ENCODE assay signal across 8 mouse cellular contexts in the genomic region with DNA sequence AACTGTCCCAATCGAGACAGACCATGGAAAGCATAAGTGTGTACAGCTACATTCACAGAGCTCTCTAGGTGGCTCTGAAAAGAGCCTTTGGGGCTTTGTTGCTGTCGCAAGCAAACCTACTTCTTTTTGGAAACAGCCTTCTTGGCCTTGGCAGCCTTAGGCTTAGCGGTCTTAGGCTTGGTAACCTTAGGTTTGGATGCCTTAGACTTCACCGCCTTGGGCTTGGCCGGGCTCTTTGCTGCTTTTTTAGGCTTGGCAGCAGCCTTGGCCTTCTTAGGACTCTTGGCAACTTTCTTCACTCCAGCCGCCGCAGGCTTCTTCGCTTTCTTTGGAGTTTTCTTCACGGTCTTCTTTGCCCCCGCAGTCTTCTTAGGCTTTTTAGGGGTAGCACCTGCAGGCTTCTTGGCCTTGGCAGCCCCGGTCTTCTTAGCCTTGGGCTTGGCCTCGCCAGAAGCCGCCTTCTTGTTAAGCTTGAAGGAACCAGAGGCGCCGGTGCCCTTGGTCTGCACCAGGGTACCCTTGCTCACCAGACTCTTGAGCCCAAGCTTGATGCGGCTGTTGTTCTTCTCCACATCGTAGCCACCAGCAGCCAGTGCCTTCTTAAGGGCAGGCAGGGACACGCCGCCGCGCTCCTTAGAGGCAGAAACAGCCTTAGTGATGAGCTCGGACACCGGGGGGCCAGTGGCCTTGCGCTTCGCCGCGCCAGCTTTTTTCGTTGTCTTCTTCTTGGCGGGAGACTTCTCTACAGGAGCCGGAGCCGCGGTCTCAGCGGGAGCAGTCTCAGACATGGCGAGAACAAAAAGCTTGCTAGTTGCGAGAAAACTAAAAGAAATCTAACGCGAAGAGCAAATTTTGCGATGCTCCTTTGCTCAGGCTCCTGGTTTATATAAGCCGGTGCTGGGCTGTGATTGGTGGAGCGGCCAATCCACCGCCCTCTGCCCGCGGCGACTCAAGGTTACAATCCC. TPM values are rescaled to one million over a fixed set of nuclear protein-coding genes. Genes with fewer than 3 reads are reported as not detected.
DNase-seq lines count a peak whose midpoint lies in the region; ATAC-seq and TF ChIP-seq lines count a peak whose summit lies in the region.

Gene Hist1h1b (minus strand): TSS at position 859 of the 965 bp plus-strand sequence.

- H3K4me1 ChIP-seq in E14TG2a.4 (replicated peaks; ENCODE audit: low read depth, low read length): peaks cover 55% of the 10 kb centered on the region
- peaks cover 5 to 24% of the 10 kb centered on the region in 2 experiments; a peak in 3 of 4 replicates for H3K4me1 ChIP-seq in heart, embryonic 14.5 days (ENCODE audit: control insufficient read depth in 2 of 2, insufficient read depth in 2 of 2, low read length in 2 of 2)
- peaks cover 24% of the 10 kb centered on the region; the same call in 1 of the 2 replicates for H3K4me1 ChIP-seq in lung, embryonic 16.5 days (replicated peaks; ENCODE audit: control insufficient read depth, insufficient read depth, low read length)
- H3K4me1 ChIP-seq in olfactory bulb, adult 2 months (ENCODE audit: control insufficient read depth, insufficient read depth, low read length): no peaks in the 10 kb centered on the region; the same call in 1 of the 2 replicates
- peaks cover 14% of the 10 kb centered on the region for H3K4me1 ChIP-seq in thymus, adult 2 months (replicated peaks; ENCODE audit: control insufficient read depth, insufficient read depth, low read length)

- H3K9ac ChIP-seq in heart, embryonic 14.5 days (ENCODE audit: low read length): peak within 1 kb of the TSS; percentile 84
- H3K9ac ChIP-seq in lung, embryonic 16.5 days (ENCODE audit: low read length): peak within 1 kb of the TSS; percentile 89

- peak; percentile 87 for DNase-seq in c-Kit-negative CD71-positive TER-119-positive erythroid progenitor cells, embryonic 14.5 days (ENCODE audit: low read depth, low spot score)
- DNase-seq in layer of hippocampus, adult 18-20 months (ENCODE audit: low spot score in 2 of 2): peak; percentile 13 to 69
- peak; percentile 77 for DNase-seq in thymus, adult 2 months

- H3K4me2 ChIP-seq in heart, embryonic 14.5 days (ENCODE audit: low read length): peak within 1 kb of the TSS; percentile 92
- H3K4me2 ChIP-seq in lung, embryonic 16.5 days (ENCODE audit: low read depth, low read length): peak within 1 kb of the TSS; percentile 77

- WGBS in heart, embryonic 14.5 days: 1% methylated on average over 44 of the region's 44 CpGs
- WGBS in lung, embryonic 16.5 days: under 1% methylated on average over 44 of the region's 44 CpGs
- WGBS in olfactory bulb, adult 2 months: under 1% methylated on average over 44 of the region's 44 CpGs
- WGBS in thymus, adult 2 months: under 1% methylated on average over 44 of the region's 44 CpGs

- H3K4me3 ChIP-seq in E14TG2a.4 (replicated peaks; ENCODE audit: low read length): peak within 1 kb of the TSS; percentile 86
- H3K4me3 ChIP-seq in heart, embryonic 14.5 days (ENCODE audit: control insufficient read depth in 1 of 2, insufficient read depth in 1 of 2, low read depth in 1 of 2, low read length in 2 of 2): peak within 1 kb of the TSS; percentile 60 to 84
- peak within 1 kb of the TSS; percentile 72 for H3K4me3 ChIP-seq in lung, embryonic 16.5 days (ENCODE audit: low read length)
- peak within 1 kb of the TSS; percentile 62 for H3K4me3 ChIP-seq in olfactory bulb, adult 2 months (ENCODE audit: insufficient read depth, low read depth, low read length)
- H3K4me3 ChIP-seq in thymus, adult 2 months (ENCODE audit: control insufficient read depth, insufficient read depth, low read length): peak within 1 kb of the TSS; percentile 71

- TF ChIP-seq CTCF in E14TG2a.4 (conservative IDR thresholded peaks at IDR 0.05; ENCODE audit: low read length): no peak
- no peak for TF ChIP-seq CTCF in olfactory bulb, adult 2 months (IDR thresholded peaks at IDR 0.05; ENCODE audit: insufficient read depth, low read depth, low read length)
- TF ChIP-seq CTCF in thymus, adult 2 months (IDR thresholded peaks at IDR 0.05; ENCODE audit: borderline replicate concordance, control insufficient read depth, extremely low read depth, insufficient read depth, low read length, poor library complexity): no peak

- no peaks in the 10 kb centered on the region for H3K36me3 ChIP-seq in E14TG2a.4 (ENCODE audit: insufficient read depth, low read length)
- no peaks in the 10 kb centered on the region for H3K36me3 ChIP-seq in heart, embryonic 14.5 days (ENCODE audit: control insufficient read depth, insufficient read depth, low read length)
- H3K36me3 ChIP-seq in lung, embryonic 16.5 days (ENCODE audit: control insufficient read depth, insufficient read depth, low read length): no peaks in the 10 kb centered on the region
- H3K36me3 ChIP-seq in thymus, adult 2 months (ENCODE audit: control insufficient read depth, insufficient read depth, low read length): no peaks in the 10 kb centered on the region

- H3K27ac ChIP-seq in heart, embryonic 14.5 days (replicated peaks in 1 of 2; ENCODE audit: control insufficient read depth in 1 of 2, insufficient read depth in 1 of 2, low read depth in 2 of 2, low read length in 2 of 2): peak within 1 kb of the TSS; percentile 77 to 88
- H3K27ac ChIP-seq in lung, embryonic 16.5 days (ENCODE audit: low read length): peak within 1 kb of the TSS; percentile 98
- H3K27ac ChIP-seq in olfactory bulb, adult 2 months (ENCODE audit: insufficient read depth, low read depth, low read length): peak within 1 kb of the TSS; percentile 43
- H3K27ac ChIP-seq in thymus, adult 2 months (ENCODE audit: control insufficient read depth, insufficient read depth, low read length): peak within 1 kb of the TSS; percentile 93

- TF ChIP-seq POLR2A in olfactory bulb, adult 2 months (IDR thresholded peaks at IDR 0.05; ENCODE audit: insufficient read depth, low read depth, low read length): peak; percentile 29; the same call in 1 of the 2 replicates
- TF ChIP-seq POLR2A in thymus, adult 2 months (IDR thresholded peaks at IDR 0.05; ENCODE audit: control insufficient read depth, extremely low read depth, insufficient read depth, low read length, poor library complexity): peak; percentile 77

- no peaks in the 10 kb centered on the region for H3K27me3 ChIP-seq in E14TG2a.4 (ENCODE audit: insufficient read depth, low read length)
- H3K27me3 ChIP-seq in heart, embryonic 14.5 days (ENCODE audit: control insufficient read depth, insufficient read depth, low read length): no peaks in the 10 kb centered on the region
- no peaks in the 10 kb centered on the region for H3K27me3 ChIP-seq in lung, embryonic 16.5 days (ENCODE audit: control insufficient read depth, insufficient read depth, low read depth, low read length)
- no peaks in the 10 kb centered on the region for H3K27me3 ChIP-seq in thymus, adult 2 months (ENCODE audit: control insufficient read depth, insufficient read depth, low read length)

- peak; percentile 43 for ATAC-seq in erythroid progenitor cell, adult 5-6 weeks (replicated peaks; ENCODE audit: low FRiP score, poor library complexity, severe bottlenecking)
- 0 out of 2 replicates have a peak, but pooled peaks have one; percentile 19 for ATAC-seq in heart, embryonic 14.5 days (ENCODE audit: insufficient number of reproducible peaks, insufficient read depth, low FRiP score, low read depth)
- ATAC-seq in lung, embryonic 16.5 days (ENCODE audit: low read depth): peak; percentile 51

- H3K9me3 ChIP-seq in E14TG2a.4 (ENCODE audit: low read length): no peaks in the 10 kb centered on the region
- no peaks in the 10 kb centered on the region for H3K9me3 ChIP-seq in heart, embryonic 14.5 days (ENCODE audit: control insufficient read depth, low read length)
- no peaks in the 10 kb centered on the region for H3K9me3 ChIP-seq in lung, embryonic 16.5 days (ENCODE audit: control insufficient read depth, low read length)

RNA-seq across cellular contexts. Expression of gene Hist1h1b, which starts in this region (rescaled TPM):
- 1,815 and 1,971 TPM in 2 replicates for total RNA-seq in erythroid progenitor cell, adult 5-6 weeks (2015; ENCODE audit: low replicate concordance)
- 4,746 and 7,405 TPM in 2 replicates for total RNA-seq in erythroid progenitor cell, adult 5-6 weeks (2017; ENCODE audit: low replicate concordance)
- 5.3 and 7.2 TPM in 2 replicates for polyA plus RNA-seq in heart, embryonic 14.5 days (2014; fragmentation: Nextera tagmentation; extraction: Ambion mirVana)
- total RNA-seq in layer of hippocampus, adult 18-20 months (2021): 1 to 10 TPM; 4.4 to 4.9 TPM
- 23.4 and 24.2 TPM in 2 replicates for polyA plus RNA-seq in lung, embryonic 16.5 days (2015; fragmentation: Nextera tagmentation; extraction: Ambion mirVana)
- not detected in 2 replicates for polyA plus RNA-seq in olfactory bulb, adult 2 months (2012; ENCODE audit: insufficient read depth, insufficient read length, low replicate concordance, missing spikeins)
- polyA plus RNA-seq in thymus, adult 2 months (2012; rRNA removed): 22.4 and 28.1 TPM in 2 replicates

Comparison
In these comparisons a context has a peak if more than half of its experiments do, and no peak if none do; other contexts are left out.
1. Peak in every context shown above with its lines: DNase-seq, ATAC-seq, H3K4me3 ChIP-seq and H3K27ac ChIP-seq.
2. RNA of gene Hist1h1b (total RNA-seq): 1,815 to 7,405 TPM in erythroid progenitor cell, adult 5-6 weeks; 4.4 to 4.9 TPM in layer of hippocampus, adult 18-20 months; every median in the first group is over 100 times any median in the second.
3. H3K27ac ChIP-seq: peak in every context shown above with its lines; median percentile 98 in lung, embryonic 16.5 days; 93 in thymus, adult 2 months; 82 in heart, embryonic 14.5 days; 43 in olfactory bulb, adult 2 months.